Mouse (Mus musculus) erythroblast, embryonic 14.5 days (primary cell): ENCODE results near the gene Ank3.

ENCODE experiments used
- GATA1 ChIP-seq: IDR thresholded peaks from 2 replicates; pipeline ENCODE4 v1.6.1; 2012; ENCODE audit warnings: low read length, inconsistent platforms, mixed read lengths
- TAL1 ChIP-seq: IDR thresholded peaks from 3 replicates; pipeline ENCODE4 v1.6.1; 2012; ENCODE audit warnings: low read length, inconsistent platforms, mixed read lengths

- TF ChIP-seq GATA1 = no peak
- TF ChIP-seq TAL1 = no peak
These were observed 454.0 kb downstream of the Ank3 start for GRCm38 (mm10) chr10:69852366-69853091.
